Mouse (Mus musculus): ENCODE measurements around the gene Uhrf1bp1. TPM values are rescaled to one million over a fixed set of nuclear protein-coding genes. Genes with fewer than 3 reads are reported as not detected.

The Uhrf1bp1 gene
- polyA plus RNA-seq, 1 experiment from 2014 or later: 5.0 TPM

DNA sequence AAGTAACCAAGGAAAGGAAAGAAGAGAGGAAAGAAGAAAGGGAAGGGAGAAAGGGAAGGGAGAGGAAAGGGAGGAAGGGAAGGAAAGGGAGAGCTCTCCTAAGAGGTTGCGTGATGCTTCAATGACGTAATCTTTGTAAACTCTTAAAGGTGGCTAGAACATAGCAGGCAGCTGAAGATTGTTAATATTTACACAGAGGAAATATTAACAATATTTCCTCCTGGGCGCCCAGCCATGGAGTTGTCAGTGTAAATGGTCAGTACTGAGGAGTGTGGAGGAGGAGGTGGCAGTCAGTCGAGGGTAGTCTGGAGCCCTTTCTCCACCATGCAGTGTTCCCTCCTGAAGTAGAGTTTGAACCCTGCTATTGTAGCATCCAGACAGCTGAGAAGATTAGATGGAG lies 68.8 kb downstream of the Uhrf1bp1 start:
- 82% methylated on average over 4 of the region's 4 CpGs for WGBS (ENCODE audit: insufficient replicate concordance)
- 0 out of 2 replicates have a peak, but pooled peaks cover 6% of the 10 kb centered on the region for H3K36me3 ChIP-seq
- no peak overlapping the region for H3K27ac ChIP-seq
- H3K4me3 ChIP-seq: no peak overlapping the region
- H3K9ac ChIP-seq: no peak overlapping the region
- H3K4me2 ChIP-seq: no peak overlapping the region
- no peaks in the 10 kb centered on the region for H3K9me3 ChIP-seq (replicated peaks)
- no peaks in the 10 kb centered on the region for H3K27me3 ChIP-seq (replicated peaks)
- no peak for ATAC-seq
- peaks cover 15% of the 10 kb centered on the region; the same call in 1 of the 2 replicates for H3K4me1 ChIP-seq

DNA sequence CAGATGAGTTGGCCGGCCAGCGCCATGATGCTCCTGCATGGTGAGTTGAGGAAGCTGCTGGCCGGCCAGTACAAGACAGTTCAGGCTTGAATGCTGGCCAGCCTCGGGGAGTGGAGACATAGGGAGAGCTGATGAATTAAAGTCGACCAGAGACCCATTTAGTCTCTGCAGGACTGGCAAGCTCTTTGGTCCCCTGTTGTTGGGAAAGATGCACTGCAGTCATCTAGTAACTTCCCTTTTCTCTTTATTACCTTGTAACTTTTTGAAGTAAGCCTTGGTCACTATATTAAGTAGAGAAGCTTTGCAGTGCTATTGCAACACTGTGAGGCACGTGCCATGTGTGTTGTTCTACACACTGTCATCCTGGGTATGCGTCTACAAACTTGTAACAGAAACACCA lies 69.3 kb downstream of the Uhrf1bp1 start:
- Histone ChIP-seq H3K4me1 (peaks cover 15% of the 10 kb centered on the region; the same call in 1 of the 2 replicates), H3K9ac (no peak overlapping the region), H3K36me3 (0 out of 2 replicates have a peak, but pooled peaks cover 6% of the 10 kb centered on the region), H3K4me2 (no peak overlapping the region), H3K27me3 (replicated peaks) (no peaks in the 10 kb centered on the region), H3K9me3 (replicated peaks) (no peaks in the 10 kb centered on the region), H3K4me3 (no peak overlapping the region), H3K27ac (no peak overlapping the region)
- 63% methylated on average over 7 of the region's 7 CpGs for WGBS (ENCODE audit: insufficient replicate concordance)
- no peak for ATAC-seq

DNA sequence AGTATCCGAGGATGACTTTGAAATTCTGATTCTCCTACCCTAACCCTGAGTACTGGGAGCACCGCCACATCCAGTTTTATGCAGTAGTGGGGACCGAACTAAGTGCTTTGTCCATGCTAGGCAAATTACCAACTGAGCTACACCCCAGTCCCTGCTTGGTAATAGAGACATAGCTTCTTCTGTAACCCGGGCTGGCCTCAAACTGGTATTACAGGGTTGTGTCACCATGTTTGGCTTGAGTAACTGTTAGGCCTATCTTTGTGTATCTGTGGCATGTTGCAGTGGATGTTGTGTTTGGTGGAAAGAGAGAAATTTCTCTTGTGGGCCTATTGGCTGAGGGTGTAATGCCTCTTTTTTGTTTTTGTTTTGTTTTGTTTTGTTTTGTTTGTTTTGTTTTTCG lies 74.0 kb downstream of the Uhrf1bp1 start:
- no peak for ATAC-seq
- H3K4me2 ChIP-seq: no peak overlapping the region
- no peak overlapping the region for H3K4me3 ChIP-seq
- no peak overlapping the region for H3K27ac ChIP-seq
- 75% methylated on average over 5 of the region's 5 CpGs for WGBS (ENCODE audit: insufficient replicate concordance)
- H3K4me1 ChIP-seq: peaks cover 6% of the 10 kb centered on the region
- H3K9ac ChIP-seq: no peak overlapping the region
- 0 out of 2 replicates have a peak, but pooled peaks cover 6% of the 10 kb centered on the region for H3K36me3 ChIP-seq
- no peaks in the 10 kb centered on the region for H3K9me3 ChIP-seq (replicated peaks)
- no peaks in the 10 kb centered on the region for H3K27me3 ChIP-seq (replicated peaks)

DNA sequence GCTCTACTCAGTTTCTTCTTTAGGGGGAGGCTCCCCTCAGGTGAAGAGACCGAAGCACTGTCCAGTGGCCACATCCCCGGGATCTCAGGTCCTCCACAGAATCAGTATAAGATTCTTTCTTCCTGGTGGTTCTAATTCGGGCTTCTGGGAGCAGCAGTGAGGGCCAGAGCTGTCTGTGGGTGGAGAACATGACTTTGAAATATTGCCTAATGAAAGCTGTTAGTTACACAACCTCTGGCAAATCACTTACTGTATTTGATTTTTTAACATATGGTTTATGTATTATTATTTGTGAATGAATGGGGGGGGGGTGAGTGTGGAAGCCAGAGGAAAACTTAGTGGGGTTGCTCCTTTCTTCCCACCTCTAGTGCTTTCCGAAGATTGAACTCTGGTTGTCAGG lies 75.6 kb downstream of the Uhrf1bp1 start:
- no peaks in the 10 kb centered on the region for H3K27me3 ChIP-seq (replicated peaks)
- peaks cover 13% of the 10 kb centered on the region for H3K4me1 ChIP-seq
- 0 out of 2 replicates have a peak, but pooled peaks cover 6% of the 10 kb centered on the region for H3K36me3 ChIP-seq
- H3K9me3 ChIP-seq (replicated peaks): no peaks in the 10 kb centered on the region
- ATAC-seq: no peak
- no peak overlapping the region for H3K27ac ChIP-seq
- 78% methylated on average over 4 of the region's 4 CpGs for WGBS (ENCODE audit: insufficient replicate concordance)
- H3K4me2 ChIP-seq: no peak overlapping the region
- no peak overlapping the region for H3K4me3 ChIP-seq
- no peak overlapping the region for H3K9ac ChIP-seq

DNA sequence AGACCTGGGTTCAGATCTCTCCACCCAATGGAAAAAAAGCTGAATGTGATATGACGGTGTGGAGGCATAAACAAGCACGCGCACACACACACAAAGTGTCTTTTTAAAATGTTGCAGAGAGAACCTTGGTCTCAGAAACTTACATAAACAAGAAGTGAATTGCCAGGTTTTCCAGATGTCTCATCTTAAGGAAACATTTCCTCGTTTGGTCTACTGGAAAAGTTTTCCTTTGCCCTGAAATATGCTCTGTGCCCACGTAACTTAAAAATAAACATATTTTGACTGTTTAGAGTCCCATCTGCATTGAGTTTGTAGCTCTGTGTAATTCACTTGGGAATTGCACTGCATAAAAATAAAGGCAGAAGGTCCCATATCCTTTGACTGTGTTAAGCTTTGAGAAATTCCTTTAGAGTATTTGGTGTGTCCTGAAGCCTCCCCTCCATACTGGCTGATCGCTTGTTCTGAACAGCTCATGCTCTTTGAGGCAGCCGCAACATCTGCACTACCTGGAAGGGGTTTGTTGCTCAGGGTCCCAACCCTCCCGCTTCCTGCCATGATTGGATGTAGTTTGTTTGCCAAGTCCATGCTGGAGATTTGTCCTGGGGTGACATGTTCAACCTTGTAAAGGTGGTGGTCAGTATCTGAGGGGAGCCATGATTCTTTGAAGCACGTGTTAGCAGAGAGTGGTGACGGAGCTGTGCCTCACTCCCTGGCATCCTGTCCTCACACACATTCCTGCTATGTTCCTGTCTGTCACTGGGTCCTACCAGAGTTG lies 78.1 kb downstream of the Uhrf1bp1 start:
- ATAC-seq: no peak
- no peak overlapping the region for H3K4me2 ChIP-seq
- no peaks in the 10 kb centered on the region for H3K36me3 ChIP-seq
- peaks cover 35% of the 10 kb centered on the region for H3K4me1 ChIP-seq
- WGBS (ENCODE audit: insufficient replicate concordance): 76% methylated on average over 10 of the region's 10 CpGs
- no peak overlapping the region for H3K4me3 ChIP-seq
- no peaks in the 10 kb centered on the region for H3K27me3 ChIP-seq (replicated peaks)
- no peak overlapping the region for H3K27ac ChIP-seq
- H3K9ac ChIP-seq: no peak overlapping the region
- no peaks in the 10 kb centered on the region for H3K9me3 ChIP-seq (replicated peaks)

DNA sequence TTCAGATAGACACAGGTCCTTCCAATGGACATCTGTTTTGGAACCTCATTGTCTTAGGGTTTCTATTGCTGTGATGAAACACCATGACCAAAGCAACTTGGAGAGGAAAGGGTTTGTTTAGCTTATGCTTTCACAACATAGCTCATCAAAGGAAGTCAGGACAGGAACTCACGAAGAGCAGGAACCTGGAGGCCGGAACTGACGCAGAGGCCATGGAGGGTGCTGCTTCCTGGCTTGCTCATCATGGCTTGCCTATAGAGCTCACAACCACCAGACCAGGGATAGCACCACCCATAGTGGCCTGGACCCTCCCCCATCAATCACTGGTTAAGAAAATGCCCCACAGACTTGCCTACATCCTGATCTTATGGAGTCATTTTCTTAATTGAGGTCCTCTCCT lies 78.8 kb downstream of the Uhrf1bp1 start:
- H3K36me3 ChIP-seq: no peaks in the 10 kb centered on the region
- no peak overlapping the region for H3K27ac ChIP-seq
- WGBS (ENCODE audit: insufficient replicate concordance): 67% methylated on average over 3 of the region's 3 CpGs

DNA sequence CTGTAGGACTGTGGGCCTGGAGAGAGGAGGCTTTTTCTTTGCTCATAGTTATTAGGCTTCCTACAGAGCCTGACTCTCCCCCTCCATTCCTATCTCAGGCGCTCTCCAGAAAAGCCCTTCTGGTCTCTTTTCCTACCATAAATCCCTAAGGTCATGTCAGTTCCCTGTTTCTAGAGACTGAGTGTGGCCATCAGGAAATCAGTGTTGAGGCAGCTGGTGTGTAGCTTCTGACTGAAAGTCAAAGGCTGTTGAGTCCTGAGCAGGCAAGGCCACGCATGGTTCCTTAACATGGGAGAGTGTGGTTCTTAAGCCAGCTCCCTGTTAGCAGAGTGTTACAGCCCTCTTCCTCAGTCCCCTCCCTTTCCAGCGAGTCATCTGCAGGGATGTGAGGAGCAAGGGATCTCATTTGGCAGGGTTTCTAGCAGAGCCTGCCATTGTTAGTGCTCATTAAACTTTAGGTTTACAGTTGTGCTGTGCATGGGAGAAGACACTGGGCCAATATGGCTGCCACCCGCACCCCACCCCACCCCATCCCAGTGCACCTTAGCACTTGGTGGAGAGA lies 80.9 kb downstream of the Uhrf1bp1 start:
- no peak overlapping the region for H3K9ac ChIP-seq
- no peak overlapping the region for H3K27ac ChIP-seq
- 79% methylated on average over 4 of the region's 4 CpGs for WGBS (ENCODE audit: insufficient replicate concordance)
- no peak for ATAC-seq
- H3K4me3 ChIP-seq: no peak overlapping the region
- no peaks in the 10 kb centered on the region for H3K27me3 ChIP-seq (replicated peaks)
- H3K36me3 ChIP-seq: no peaks in the 10 kb centered on the region
- H3K4me2 ChIP-seq: no peak overlapping the region
- no peaks in the 10 kb centered on the region for H3K9me3 ChIP-seq (replicated peaks)
- peaks cover 47% of the 10 kb centered on the region for H3K4me1 ChIP-seq

More for the DNA sequence above, 78.8 kb downstream of the Uhrf1bp1 start:
- Histone ChIP-seq H3K9me3 (replicated peaks) (no peaks in the 10 kb centered on the region), H3K9ac (no peak overlapping the region), H3K4me2 (no peak overlapping the region), H3K4me1 (peaks cover 38% of the 10 kb centered on the region), H3K27me3 (replicated peaks) (no peaks in the 10 kb centered on the region), H3K4me3 (no peak overlapping the region)
- no peak for ATAC-seq

DNA sequence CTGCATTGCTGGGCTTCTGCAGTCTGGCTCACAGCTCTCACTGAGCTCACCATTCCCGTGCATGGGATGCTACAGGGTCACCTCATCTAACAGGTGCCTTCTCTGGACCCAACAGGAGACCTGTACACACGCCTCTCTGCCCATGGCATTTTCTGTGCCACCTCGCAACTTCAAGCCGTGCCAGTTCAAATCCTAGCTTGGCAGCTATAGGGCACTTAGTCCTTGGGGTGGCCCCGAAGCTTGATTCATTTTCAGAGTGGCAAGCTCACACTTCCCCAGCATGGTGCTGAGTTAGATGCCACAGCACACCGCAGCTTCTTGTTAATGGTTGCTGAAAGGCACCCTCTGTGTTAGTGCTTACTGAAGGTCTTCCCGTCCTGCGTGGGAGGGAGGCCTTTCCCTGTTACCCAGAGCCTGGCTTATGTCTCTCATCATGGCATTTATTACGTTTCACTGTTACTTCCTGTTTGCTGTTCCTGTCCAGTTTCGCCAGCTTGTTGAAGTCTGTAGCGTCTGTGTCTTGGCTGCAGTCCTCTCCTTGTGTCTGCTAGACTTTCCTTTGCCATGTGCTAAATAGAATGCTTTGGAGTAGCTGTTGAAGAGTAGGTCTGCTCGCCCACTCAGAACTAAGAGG lies 82.0 kb downstream of the Uhrf1bp1 start:
- Histone ChIP-seq H3K9ac (no peak overlapping the region), H3K4me2 (no peak overlapping the region), H3K27ac (0 out of 2 replicates have a peak overlapping the region, but pooled peaks have one; percentile 0), H3K4me3 (no peak overlapping the region), H3K27me3 (replicated peaks) (no peaks in the 10 kb centered on the region), H3K36me3 (no peaks in the 10 kb centered on the region), H3K4me1 (peaks cover 47% of the 10 kb centered on the region), H3K9me3 (replicated peaks) (no peaks in the 10 kb centered on the region)
- WGBS (ENCODE audit: insufficient replicate concordance): 66% methylated on average over 12 of the region's 12 CpGs
- ATAC-seq: no peak

DNA sequence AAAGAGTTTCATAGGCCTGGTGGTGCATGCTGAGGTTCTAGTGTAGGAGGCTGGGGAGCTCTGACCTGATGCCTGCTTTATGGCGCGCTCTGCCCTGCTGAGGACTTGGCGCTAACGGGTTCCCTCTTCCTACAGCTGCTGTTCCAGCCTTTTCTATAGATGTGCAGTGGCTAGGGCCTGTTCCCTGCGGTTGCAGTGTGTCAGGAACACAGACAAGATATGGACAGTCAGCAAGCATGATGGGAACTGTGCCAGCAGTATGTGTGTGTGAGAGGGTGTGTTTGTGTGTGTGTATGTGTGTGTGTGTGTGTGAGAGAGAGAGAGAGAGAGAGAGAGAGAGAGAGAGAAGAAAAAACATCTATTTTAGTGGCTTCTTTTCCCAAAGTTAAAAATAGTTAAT lies 82.8 kb downstream of the Uhrf1bp1 start:
- H3K36me3 ChIP-seq: no peaks in the 10 kb centered on the region
- H3K4me1 ChIP-seq: peaks cover 47% of the 10 kb centered on the region
- no peak overlapping the region for H3K4me2 ChIP-seq
- 82% methylated on average over 5 of the region's 5 CpGs for WGBS (ENCODE audit: insufficient replicate concordance)
- H3K9ac ChIP-seq: no peak overlapping the region
- no peak overlapping the region for H3K27ac ChIP-seq
- no peaks in the 10 kb centered on the region for H3K9me3 ChIP-seq (replicated peaks)
- no peaks in the 10 kb centered on the region for H3K27me3 ChIP-seq (replicated peaks)
- H3K4me3 ChIP-seq: no peak overlapping the region
- no peak; the same call in 1 of the 2 replicates for ATAC-seq

DNA sequence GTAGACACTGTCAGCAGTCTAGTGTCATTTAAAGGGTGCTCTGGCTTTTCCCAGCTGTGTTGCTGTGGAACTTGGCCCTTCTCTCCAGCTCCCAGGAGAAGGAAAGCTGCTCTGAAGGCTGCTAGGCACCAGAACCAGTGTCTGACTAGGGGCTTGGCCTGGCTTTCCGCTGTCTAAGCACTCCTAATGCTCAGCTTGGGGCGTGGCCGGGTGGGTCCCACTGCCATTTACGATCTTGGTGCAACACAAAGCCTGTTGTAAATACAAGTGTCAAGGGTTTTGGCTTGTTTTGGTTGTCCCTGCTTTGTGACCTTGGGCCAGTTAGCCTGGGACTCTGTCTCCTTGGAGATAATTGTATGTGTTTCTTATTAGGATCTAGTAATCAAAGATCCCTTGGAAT lies 84.1 kb downstream of the Uhrf1bp1 start:
- ATAC-seq: no peak

DNA sequence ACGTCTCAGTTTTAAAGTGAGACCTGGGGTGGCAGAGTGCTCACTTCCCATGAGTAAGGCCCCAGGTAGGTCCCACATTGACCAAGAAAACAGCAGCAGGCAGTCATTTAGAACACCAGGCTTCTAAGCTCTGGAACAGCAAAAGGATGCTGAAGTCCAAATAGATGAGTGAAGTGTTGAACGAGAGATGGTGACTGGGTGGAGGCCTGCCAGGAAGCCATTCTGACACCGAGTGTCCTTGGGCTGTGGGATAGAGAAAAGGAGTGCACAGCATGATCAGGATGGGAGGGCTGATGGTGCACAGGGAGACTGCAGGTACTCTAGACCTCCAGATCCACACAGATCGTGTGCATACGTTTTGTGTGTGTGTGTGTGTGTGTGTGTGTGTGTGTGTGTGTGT lies 84.9 kb downstream of the Uhrf1bp1 start:
- H3K9ac ChIP-seq: no peak overlapping the region
- no peak overlapping the region for H3K4me3 ChIP-seq
- H3K4me2 ChIP-seq: no peak overlapping the region
- no peaks in the 10 kb centered on the region for H3K27me3 ChIP-seq (replicated peaks)
- H3K9me3 ChIP-seq (replicated peaks): no peaks in the 10 kb centered on the region
- 62% methylated on average over 5 of the region's 5 CpGs for WGBS (ENCODE audit: insufficient replicate concordance)
- peaks cover 35% of the 10 kb centered on the region for H3K4me1 ChIP-seq
- no peak for ATAC-seq
- H3K36me3 ChIP-seq: no peaks in the 10 kb centered on the region
- no peak overlapping the region for H3K27ac ChIP-seq

More for the DNA sequence above, 84.1 kb downstream of the Uhrf1bp1 start:
- Histone ChIP-seq H3K4me3 (no peak overlapping the region), H3K27ac (no peak overlapping the region), H3K4me1 (peaks cover 40% of the 10 kb centered on the region), H3K9ac (no peak overlapping the region), H3K27me3 (replicated peaks) (no peaks in the 10 kb centered on the region), H3K36me3 (no peaks in the 10 kb centered on the region), H3K4me2 (no peak overlapping the region), H3K9me3 (replicated peaks) (no peaks in the 10 kb centered on the region)
- WGBS (ENCODE audit: insufficient replicate concordance): 65% methylated on average over 4 of the region's 4 CpGs

DNA sequence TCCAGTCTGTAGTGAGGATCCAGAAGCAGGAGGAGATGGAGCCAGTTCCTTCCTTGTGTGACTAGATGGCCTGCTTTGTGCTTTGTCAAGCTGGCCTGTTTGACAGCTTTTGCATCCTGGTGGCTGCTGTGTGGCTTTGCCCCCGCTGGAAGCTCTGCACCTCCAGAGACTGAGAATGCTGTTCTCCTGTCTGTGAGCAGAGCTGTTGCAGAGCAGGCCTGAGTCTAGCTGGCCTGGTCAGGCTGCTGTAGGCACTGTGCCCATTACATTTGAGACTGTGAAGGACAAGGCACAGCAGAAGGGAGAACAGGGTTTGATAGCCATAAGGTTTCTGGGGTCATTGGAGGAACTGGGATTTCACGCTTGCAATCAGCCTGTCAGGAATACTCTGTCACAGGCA lies 85.5 kb downstream of the Uhrf1bp1 start:
- no peak overlapping the region for H3K4me2 ChIP-seq
- no peak overlapping the region for H3K4me3 ChIP-seq
- 67% methylated on average over 2 of the region's 2 CpGs for WGBS (ENCODE audit: insufficient replicate concordance)
- no peak overlapping the region for H3K27ac ChIP-seq
- H3K4me1 ChIP-seq: peaks cover 35% of the 10 kb centered on the region
- H3K27me3 ChIP-seq (replicated peaks): no peaks in the 10 kb centered on the region
- no peaks in the 10 kb centered on the region for H3K9me3 ChIP-seq (replicated peaks)
- no peaks in the 10 kb centered on the region for H3K36me3 ChIP-seq
- ATAC-seq: no peak
- H3K9ac ChIP-seq: no peak overlapping the region

Data from liver, embryonic 12.5 days (tissue).